Mouse (Mus musculus): ENCODE measurements around the gene Ahdc1. TPM values are rescaled to one million over a fixed set of nuclear protein-coding genes. Genes with fewer than 3 reads are reported as not detected.

Gene Ahdc1
- polyA plus RNA-seq, 2 experiments: 0.53 to 1.3 TPM

- ATAC-seq (ENCODE audit: insufficient read depth): no peak
- Histone ChIP-seq H3K4me2 (ENCODE audit: low read depth) (no peak overlapping the region), H3K4me1 (replicated peaks; ENCODE audit: control insufficient read depth in 2 of 2, insufficient read depth in 2 of 2, low read length in 1 of 2) (peaks cover 15 to 18% of the 10 kb centered on the region in 2 experiments), H3K4me3 (ENCODE audit: insufficient read depth in 1 of 2, low read depth in 2 of 2, low read length in 2 of 2) (no peak overlapping the region), H3K27ac (no peak overlapping the region), H3K36me3 (replicated peaks; ENCODE audit: control insufficient read depth, insufficient read depth, low read depth) (no peaks in the 10 kb centered on the region; the same call in 1 of the 2 replicates), H3K9ac (replicated peaks) (no peak overlapping the region), H3K27me3 (ENCODE audit: control insufficient read depth, insufficient read depth, low read length) (no peaks in the 10 kb centered on the region), H3K9me3 (ENCODE audit: control insufficient read depth, low read length) (no peaks in the 10 kb centered on the region)
- no peak for DNase-seq (ENCODE audit: low read depth in 3 of 3, low spot score in 3 of 3)
- no peak for TF ChIP-seq EP300 (IDR thresholded peaks at IDR 0.05; ENCODE audit: low read depth)
- TF ChIP-seq CTCF (IDR thresholded peaks at IDR 0.05; ENCODE audit: low read depth): no peak
- WGBS (ENCODE audit: insufficient replicate concordance): 90% methylated on average over 18 of the region's 18 CpGs
Observed at GRCm38 (mm10) chr4:133063203-133063602, 52.1 kb downstream of the Ahdc1 start.

DNA sequence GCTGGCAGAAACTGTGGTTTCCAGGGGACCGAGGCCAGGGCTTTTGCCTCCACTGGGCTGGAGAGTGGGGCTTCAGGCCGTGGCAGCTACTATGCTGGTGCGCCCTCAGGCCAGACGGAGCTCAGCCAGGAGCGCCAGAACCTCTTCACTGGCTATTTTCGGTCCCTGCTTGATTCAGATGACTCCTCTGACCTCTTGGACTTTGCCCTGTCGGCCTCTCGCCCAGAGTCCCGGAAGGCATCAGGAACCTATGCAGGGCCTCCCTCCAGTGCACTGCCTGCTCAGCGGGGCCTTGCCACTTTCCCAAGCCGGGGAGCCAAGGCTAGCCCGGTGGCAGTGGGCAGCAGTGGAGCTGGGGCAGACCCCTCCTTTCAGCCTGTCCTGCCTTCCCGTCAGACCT is 52.7 kb downstream of the Ahdc1 start:
- Histone ChIP-seq H3K27ac (no peak overlapping the region), H3K4me3 (ENCODE audit: insufficient read depth in 1 of 2, low read depth in 2 of 2, low read length in 2 of 2) (no peak overlapping the region), H3K27me3 (ENCODE audit: control insufficient read depth, insufficient read depth, low read length) (no peaks in the 10 kb centered on the region), H3K4me1 (replicated peaks; ENCODE audit: control insufficient read depth in 2 of 2, insufficient read depth in 2 of 2, low read length in 1 of 2) (peaks cover 9 to 12% of the 10 kb centered on the region in 2 experiments), H3K4me2 (ENCODE audit: low read depth) (no peak overlapping the region), H3K9me3 (ENCODE audit: control insufficient read depth, low read length) (no peaks in the 10 kb centered on the region), H3K9ac (replicated peaks) (no peak overlapping the region), H3K36me3 (replicated peaks; ENCODE audit: control insufficient read depth, insufficient read depth, low read depth) (no peaks in the 10 kb centered on the region; the same call in 1 of the 2 replicates)
- no peak for TF ChIP-seq CTCF (IDR thresholded peaks at IDR 0.05; ENCODE audit: low read depth)
- DNase-seq (ENCODE audit: low read depth in 3 of 3, low spot score in 3 of 3) (no peak), ATAC-seq (ENCODE audit: insufficient read depth) (no peak)
- 70% methylated on average over 13 of the region's 13 CpGs for WGBS (ENCODE audit: insufficient replicate concordance)

DNA sequence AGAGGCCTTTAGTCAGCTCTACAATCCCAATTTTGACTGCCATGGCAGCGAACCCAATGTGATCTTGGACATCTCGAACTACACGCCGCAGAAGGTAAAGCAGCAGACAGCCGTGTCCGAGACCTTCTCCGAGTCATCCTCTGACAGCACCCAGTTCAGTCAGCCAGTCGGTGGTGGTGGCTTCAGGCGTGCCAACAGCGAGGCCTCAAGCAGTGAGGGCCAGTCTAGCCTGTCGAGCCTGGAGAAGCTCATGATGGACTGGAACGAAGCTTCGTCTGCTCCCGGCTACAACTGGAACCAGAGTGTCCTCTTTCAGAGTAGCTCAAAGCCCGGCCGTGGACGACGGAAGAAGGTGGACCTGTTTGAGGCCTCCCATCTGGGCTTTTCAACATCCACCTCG is 53.7 kb downstream of the Ahdc1 start:
- DNase-seq (ENCODE audit: low read depth in 3 of 3, low spot score in 3 of 3): no peak

GRCm38 (mm10) chr4:133065894-133066386 is 54.9 kb downstream of the Ahdc1 start:
- TF ChIP-seq EP300 (IDR thresholded peaks at IDR 0.05; ENCODE audit: low read depth) (no peak), CTCF (IDR thresholded peaks at IDR 0.05; ENCODE audit: low read depth) (peak; percentile 54; the same call in 1 of the 2 replicates)
- no peaks in the 10 kb centered on the region; the same call in 1 of the 2 replicates for H3K36me3 ChIP-seq (replicated peaks; ENCODE audit: control insufficient read depth, insufficient read depth, low read depth)
- WGBS (ENCODE audit: insufficient replicate concordance): 83% methylated on average over 14 of the region's 14 CpGs
- no peaks in the 10 kb centered on the region for H3K9me3 ChIP-seq (ENCODE audit: control insufficient read depth, low read length)
- no peaks in the 10 kb centered on the region for H3K27me3 ChIP-seq (ENCODE audit: control insufficient read depth, insufficient read depth, low read length)
- H3K4me3 ChIP-seq (ENCODE audit: insufficient read depth in 1 of 2, low read depth in 2 of 2, low read length in 2 of 2): no peak overlapping the region
- no peak overlapping the region for H3K4me2 ChIP-seq (ENCODE audit: low read depth)
- ATAC-seq (ENCODE audit: insufficient read depth) (no peak), DNase-seq (ENCODE audit: low read depth in 3 of 3, low spot score in 3 of 3) (no peak)
- H3K9ac ChIP-seq (replicated peaks): no peak overlapping the region
- H3K4me1 ChIP-seq (replicated peaks; ENCODE audit: control insufficient read depth in 2 of 2, insufficient read depth in 2 of 2, low read length in 1 of 2): no peaks in the 10 kb centered on the region
- H3K27ac ChIP-seq: no peak overlapping the region

More for the DNA sequence above, 53.7 kb downstream of the Ahdc1 start:
- 84% methylated on average over 19 of the region's 19 CpGs for WGBS (ENCODE audit: insufficient replicate concordance)
- Histone ChIP-seq H3K4me1 (replicated peaks; ENCODE audit: control insufficient read depth in 2 of 2, insufficient read depth in 2 of 2, low read length in 1 of 2) (peaks cover 0 to 3% of the 10 kb centered on the region in 2 experiments; a peak in 1 of 4 replicates), H3K27ac (no peak overlapping the region), H3K9ac (replicated peaks) (no peak overlapping the region), H3K27me3 (ENCODE audit: control insufficient read depth, insufficient read depth, low read length) (no peaks in the 10 kb centered on the region), H3K4me3 (ENCODE audit: insufficient read depth in 1 of 2, low read depth in 2 of 2, low read length in 2 of 2) (no peak overlapping the region), H3K4me2 (ENCODE audit: low read depth) (no peak overlapping the region), H3K36me3 (replicated peaks; ENCODE audit: control insufficient read depth, insufficient read depth, low read depth) (no peaks in the 10 kb centered on the region; the same call in 1 of the 2 replicates), H3K9me3 (ENCODE audit: control insufficient read depth, low read length) (no peaks in the 10 kb centered on the region)
- ATAC-seq (ENCODE audit: insufficient read depth): no peak
- TF ChIP-seq EP300 (IDR thresholded peaks at IDR 0.05; ENCODE audit: low read depth) (no peak), CTCF (IDR thresholded peaks at IDR 0.05; ENCODE audit: low read depth) (no peak)

GRCm38 (mm10) chr4:133068400-133069138 is 57.5 kb downstream of the Ahdc1 start:
- Histone ChIP-seq H3K27me3 (ENCODE audit: control insufficient read depth, insufficient read depth, low read length) (no peaks in the 10 kb centered on the region), H3K9me3 (ENCODE audit: control insufficient read depth, low read length) (no peaks in the 10 kb centered on the region), H3K27ac (no peak overlapping the region), H3K4me1 (replicated peaks; ENCODE audit: control insufficient read depth in 2 of 2, insufficient read depth in 2 of 2, low read length in 1 of 2) (no peaks in the 10 kb centered on the region), H3K36me3 (replicated peaks; ENCODE audit: control insufficient read depth, insufficient read depth, low read depth) (no peaks in the 10 kb centered on the region), H3K4me2 (ENCODE audit: low read depth) (no peak overlapping the region), H3K9ac (replicated peaks) (no peak overlapping the region), H3K4me3 (ENCODE audit: insufficient read depth in 1 of 2, low read depth in 2 of 2, low read length in 2 of 2) (no peak overlapping the region)
- ATAC-seq (ENCODE audit: insufficient read depth) (no peak), DNase-seq (ENCODE audit: low read depth in 3 of 3, low spot score in 3 of 3) (no peak)
- TF ChIP-seq CTCF (IDR thresholded peaks at IDR 0.05; ENCODE audit: low read depth): no peak
- no peak for TF ChIP-seq EP300 (IDR thresholded peaks at IDR 0.05; ENCODE audit: low read depth)
- 78% methylated on average over 12 of the region's 12 CpGs for WGBS (ENCODE audit: insufficient replicate concordance)

Data from liver, embryonic 14.5 days (tissue).